Mouse (Mus musculus): Measurements from ENCODE around the gene Epb41. TPM values are rescaled to one million over a fixed set of nuclear protein-coding genes. Genes with fewer than 3 reads are reported as not detected.

Gene Epb41
- total and polyA plus RNA-seq, 3 experiments = 129 to 560 (median 152) TPM

- Histone ChIP-seq H3K9me3 (replicated peaks) (no peaks in the 10 kb centered on the region), H3K36me3 (replicated peaks) (peaks cover 82% of the 10 kb centered on the region), H3K4me3 (ENCODE audit: low read depth, low read length) (no peak overlapping the region), H3K27me3 (ENCODE audit: insufficient read depth, low read length) (no peaks in the 10 kb centered on the region; the same call in 1 of the 2 replicates), H3K4me1 (ENCODE audit: insufficient read depth, low read depth, low read length) (no peaks in the 10 kb centered on the region)
- TF ChIP-seq TAL1 (conservative IDR thresholded peaks at IDR 0.05; ENCODE audit: low read depth, low read length) (no peak), GATA1 (IDR thresholded peaks at IDR 0.05; ENCODE audit: borderline replicate concordance, low read length) (no peak), GATA2 (IDR thresholded peaks at IDR 0.05; ENCODE audit: borderline replicate concordance, low read depth, low read length) (no peak), CTCF (IDR thresholded peaks at IDR 0.05; ENCODE audit: low read depth, low read length) (no peak), POLR2AphosphoS5 (IDR thresholded peaks at IDR 0.05; ENCODE audit: insufficient replicate concordance, low read depth, low read length) (no peak)
- ATAC-seq (ENCODE audit: extremely low read depth, insufficient number of reproducible peaks, low FRiP score, poor library complexity, severe bottlenecking) (no peak), DNase-seq (ENCODE audit: low spot score) (no peak)
Observed at GRCm38 (mm10) chr4:131897109-131897508, 178.0 kb downstream of the Epb41 start.

GRCm38 (mm10) chr4:131890692-131891091, 184.4 kb downstream of the Epb41 start:
- Histone ChIP-seq H3K9me3 (replicated peaks) (no peaks in the 10 kb centered on the region), H3K36me3 (replicated peaks) (peaks cover 92% of the 10 kb centered on the region), H3K27me3 (ENCODE audit: insufficient read depth, low read length) (no peaks in the 10 kb centered on the region), H3K4me3 (ENCODE audit: low read depth, low read length) (no peak overlapping the region), H3K4me1 (ENCODE audit: insufficient read depth, low read depth, low read length) (peaks cover 29% of the 10 kb centered on the region)
- TF ChIP-seq GATA1 (IDR thresholded peaks at IDR 0.05; ENCODE audit: borderline replicate concordance, low read length) = no peak
- TF ChIP-seq CTCF (IDR thresholded peaks at IDR 0.05; ENCODE audit: low read depth, low read length) = no peak
- no peak for TF ChIP-seq GATA2 (IDR thresholded peaks at IDR 0.05; ENCODE audit: borderline replicate concordance, low read depth, low read length)
- TF ChIP-seq TAL1 (conservative IDR thresholded peaks at IDR 0.05; ENCODE audit: low read depth, low read length) = no peak
- no peak for TF ChIP-seq POLR2AphosphoS5 (IDR thresholded peaks at IDR 0.05; ENCODE audit: insufficient replicate concordance, low read depth, low read length)
- no peak for ATAC-seq (ENCODE audit: extremely low read depth, insufficient number of reproducible peaks, low FRiP score, poor library complexity, severe bottlenecking)
- DNase-seq (ENCODE audit: low spot score) = no peak

GRCm38 (mm10) chr4:131888564-131888963, 186.6 kb downstream of the Epb41 start:
- Histone ChIP-seq H3K4me3 (ENCODE audit: low read depth, low read length) (no peak overlapping the region), H3K36me3 (replicated peaks) (peaks cover 95% of the 10 kb centered on the region), H3K9me3 (replicated peaks) (no peaks in the 10 kb centered on the region), H3K4me1 (ENCODE audit: insufficient read depth, low read depth, low read length) (peaks cover 30% of the 10 kb centered on the region), H3K27me3 (ENCODE audit: insufficient read depth, low read length) (no peaks in the 10 kb centered on the region)
- ATAC-seq (ENCODE audit: extremely low read depth, insufficient number of reproducible peaks, low FRiP score, poor library complexity, severe bottlenecking) (no peak), DNase-seq (ENCODE audit: low spot score) (no peak)
- no peak for TF ChIP-seq GATA1 (IDR thresholded peaks at IDR 0.05; ENCODE audit: borderline replicate concordance, low read length)
- TF ChIP-seq POLR2AphosphoS5 (IDR thresholded peaks at IDR 0.05; ENCODE audit: insufficient replicate concordance, low read depth, low read length) = no peak
- TF ChIP-seq CTCF (IDR thresholded peaks at IDR 0.05; ENCODE audit: low read depth, low read length) = no peak
- TF ChIP-seq GATA2 (IDR thresholded peaks at IDR 0.05; ENCODE audit: borderline replicate concordance, low read depth, low read length) = no peak
- TF ChIP-seq TAL1 (conservative IDR thresholded peaks at IDR 0.05; ENCODE audit: low read depth, low read length) = no peak

DNA sequence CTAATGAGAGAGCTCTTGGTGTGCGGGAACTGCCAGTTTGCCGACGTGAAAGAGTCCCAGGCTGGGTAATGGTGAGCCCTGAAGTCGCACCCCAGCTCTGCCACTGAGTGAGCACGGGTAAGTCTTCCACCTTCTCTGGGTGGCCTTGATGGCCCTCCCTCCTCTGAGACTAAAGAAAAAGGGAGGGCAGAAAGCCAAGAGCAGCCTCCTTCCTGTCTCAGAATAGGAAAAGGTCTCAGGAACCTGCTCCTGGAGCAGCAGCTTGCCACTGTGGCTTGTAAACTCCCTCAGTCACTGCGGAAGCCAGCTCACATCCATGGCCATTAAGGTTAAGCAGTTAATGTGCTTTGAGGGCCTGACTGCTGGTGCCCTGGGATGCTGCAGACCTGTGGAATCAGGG, 189.7 kb downstream of the Epb41 start:
- H3K36me3 ChIP-seq (replicated peaks) = peaks cover 81% of the 10 kb centered on the region
- no peak for TF ChIP-seq GATA1 (IDR thresholded peaks at IDR 0.05; ENCODE audit: borderline replicate concordance, low read length)
- TF ChIP-seq GATA2 (IDR thresholded peaks at IDR 0.05; ENCODE audit: borderline replicate concordance, low read depth, low read length) = no peak
- no peak for TF ChIP-seq POLR2AphosphoS5 (IDR thresholded peaks at IDR 0.05; ENCODE audit: insufficient replicate concordance, low read depth, low read length)
- TF ChIP-seq CTCF (IDR thresholded peaks at IDR 0.05; ENCODE audit: low read depth, low read length) = no peak
- TF ChIP-seq TAL1 (conservative IDR thresholded peaks at IDR 0.05; ENCODE audit: low read depth, low read length) = no peak
- no peaks in the 10 kb centered on the region for H3K9me3 ChIP-seq (replicated peaks)
- ATAC-seq (ENCODE audit: extremely low read depth, insufficient number of reproducible peaks, low FRiP score, poor library complexity, severe bottlenecking) (no peak), DNase-seq (ENCODE audit: low spot score) (no peak)
- no peaks in the 10 kb centered on the region for H3K27me3 ChIP-seq (ENCODE audit: insufficient read depth, low read length)
- no peak overlapping the region for H3K4me3 ChIP-seq (ENCODE audit: low read depth, low read length)
- H3K4me1 ChIP-seq (ENCODE audit: insufficient read depth, low read depth, low read length) = peaks cover 39% of the 10 kb centered on the region

DNA sequence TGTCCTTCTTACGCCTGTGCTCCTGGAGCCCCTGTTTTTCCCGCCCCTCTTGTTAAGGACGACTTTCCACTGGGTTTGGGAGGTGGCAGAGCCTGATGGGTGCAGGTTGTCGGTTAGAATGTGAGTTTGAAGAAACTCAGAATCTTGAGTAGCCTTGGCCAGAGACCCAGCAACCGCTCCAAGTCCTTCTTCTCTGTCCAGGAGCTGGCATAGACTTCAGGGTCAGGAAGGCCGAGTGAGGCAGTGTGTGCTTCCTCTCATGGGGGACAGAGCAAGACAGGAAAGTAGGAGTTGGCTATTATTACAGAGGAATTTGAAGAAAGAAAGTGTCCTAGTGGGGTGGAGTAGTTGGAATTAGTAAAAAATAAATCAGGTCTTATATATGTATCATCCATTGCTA, 191.6 kb downstream of the Epb41 start:
- Histone ChIP-seq H3K9me3 (replicated peaks) (no peaks in the 10 kb centered on the region), H3K4me1 (ENCODE audit: insufficient read depth, low read depth, low read length) (peaks cover 39% of the 10 kb centered on the region), H3K4me3 (ENCODE audit: low read depth, low read length) (no peak overlapping the region), H3K27me3 (ENCODE audit: insufficient read depth, low read length) (no peaks in the 10 kb centered on the region), H3K36me3 (replicated peaks) (peaks cover 75% of the 10 kb centered on the region)
- DNase-seq (ENCODE audit: low spot score) = no peak
- no peak for ATAC-seq (ENCODE audit: extremely low read depth, insufficient number of reproducible peaks, low FRiP score, poor library complexity, severe bottlenecking)
- no peak for TF ChIP-seq TAL1 (conservative IDR thresholded peaks at IDR 0.05; ENCODE audit: low read depth, low read length)
- TF ChIP-seq GATA2 (IDR thresholded peaks at IDR 0.05; ENCODE audit: borderline replicate concordance, low read depth, low read length) = no peak
- no peak for TF ChIP-seq GATA1 (IDR thresholded peaks at IDR 0.05; ENCODE audit: borderline replicate concordance, low read length)
- no peak for TF ChIP-seq CTCF (IDR thresholded peaks at IDR 0.05; ENCODE audit: low read depth, low read length)

- DNase-seq (ENCODE audit: low spot score) (no peak), ATAC-seq (ENCODE audit: extremely low read depth, insufficient number of reproducible peaks, low FRiP score, poor library complexity, severe bottlenecking) (no peak)
- Histone ChIP-seq H3K36me3 (replicated peaks) (peaks cover 68% of the 10 kb centered on the region), H3K4me3 (ENCODE audit: low read depth, low read length) (no peak overlapping the region), H3K27me3 (ENCODE audit: insufficient read depth, low read length) (no peaks in the 10 kb centered on the region), H3K9me3 (replicated peaks) (no peaks in the 10 kb centered on the region), H3K4me1 (ENCODE audit: insufficient read depth, low read depth, low read length) (peaks cover 45% of the 10 kb centered on the region)
- TF ChIP-seq CTCF (IDR thresholded peaks at IDR 0.05; ENCODE audit: low read depth, low read length) (no peak), TAL1 (conservative IDR thresholded peaks at IDR 0.05; ENCODE audit: low read depth, low read length) (no peak), GATA1 (IDR thresholded peaks at IDR 0.05; ENCODE audit: borderline replicate concordance, low read length) (no peak), GATA2 (IDR thresholded peaks at IDR 0.05; ENCODE audit: borderline replicate concordance, low read depth, low read length) (no peak), POLR2AphosphoS5 (IDR thresholded peaks at IDR 0.05; ENCODE audit: insufficient replicate concordance, low read depth, low read length) (no peak)
Observed at GRCm38 (mm10) chr4:131881306-131881705, 193.8 kb downstream of the Epb41 start.
